Mouse (Mus musculus) ES-Bruce4 (cell line): ENCODE data around the gene Olfr130. TPM values are rescaled to one million over a fixed set of nuclear protein-coding genes. Genes with fewer than 3 reads are reported as not detected.
A peak's percentile ranks its signal among the peaks of the same experiment; 100 is the strongest.

Experiments
- H3K27ac ChIP-seq: 2 replicates; pipeline ENCODE4 v1.5.1; 2012; ENCODE audit warnings: low read length, inconsistent platforms; ENCODE audit not compliant: insufficient read depth
- H3K27me3 ChIP-seq: 2 replicates; pipeline ENCODE4 v1.6.1; 2012; ENCODE audit warnings: mild to moderate bottlenecking, low read length, inconsistent platforms; ENCODE audit not compliant: control insufficient read depth, poor library complexity, insufficient read depth, severe bottlenecking
- H3K36me3 ChIP-seq: 2 replicates; pipeline ENCODE4 v1.6.1; 2012; ENCODE audit warnings: inconsistent platforms, mild to moderate bottlenecking, low read length, moderate library complexity; ENCODE audit not compliant: control insufficient read depth, poor library complexity, insufficient read depth, severe bottlenecking
- H3K4me1 ChIP-seq: one replicate; pipeline ENCODE4 v1.8.1; 2011; ENCODE audit warnings: low read length; ENCODE audit not compliant: control insufficient read depth, insufficient read depth
- H3K4me3 ChIP-seq: 2 replicates; pipeline ENCODE4 v1.5.1; 2011; ENCODE audit warnings: low read depth, mild to moderate bottlenecking, low read length
- H3K9ac ChIP-seq: 2 replicates; pipeline ENCODE4 v1.6.1; 2012; ENCODE audit warnings: low read depth, mild to moderate bottlenecking, inconsistent platforms; ENCODE audit not compliant: poor library complexity, severe bottlenecking
- H3K9me3 ChIP-seq: replicated peaks from 2 replicates; pipeline ENCODE4 v1.6.1; 2012; ENCODE audit warnings: mild to moderate bottlenecking, low read length, inconsistent platforms; ENCODE audit not compliant: control insufficient read depth, poor library complexity, insufficient read depth, severe bottlenecking
- CTCF ChIP-seq: IDR thresholded peaks from one replicate; pipeline ENCODE4 v1.8.1; 2011; ENCODE audit warnings: low read depth, low read length
- EP300 ChIP-seq: IDR thresholded peaks from 2 replicates; pipeline ENCODE4 v1.6.1; 2011; ENCODE audit warnings: low read depth, low read length; ENCODE audit not compliant: insufficient read depth
- POLR2A ChIP-seq: IDR thresholded peaks from one replicate; pipeline ENCODE4 v1.8.1; 2011; ENCODE audit warnings: low read length; ENCODE audit not compliant: insufficient read depth
- polyA plus RNA-seq: library from polyadenylated mRNA; stranded (reverse); fragments of >200 nt; gene quantifications from 2 replicates; pipeline ENCODE4 v1.2.4, GENCODE M21; 2011; ENCODE audit warnings: low read depth; ENCODE audit not compliant: missing spikeins, insufficient read depth, insufficient read length

Olfr130 gene
- polyA plus RNA-seq, result not detected in 2 replicates

DNA sequence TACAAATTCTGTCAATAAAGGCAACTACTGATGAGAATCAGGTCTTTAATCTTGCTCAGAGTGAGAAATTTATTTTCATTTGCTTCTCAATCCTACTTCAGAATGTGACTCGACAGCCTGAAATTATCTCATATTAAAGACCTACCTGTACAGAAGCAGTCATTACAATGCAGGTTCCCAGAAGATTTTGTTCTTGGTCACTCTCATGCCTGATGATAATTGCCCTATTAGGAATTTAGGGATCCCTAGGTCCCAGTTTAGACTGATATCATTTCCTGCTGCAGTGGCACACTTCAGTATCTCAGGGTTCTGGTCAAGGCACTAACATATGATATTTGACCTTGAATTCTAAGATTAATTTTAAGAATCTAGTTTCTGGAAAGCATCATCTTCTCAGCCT is at the start of gene Olfr130:
Olfr130 (plus strand) TSS at position 301 of the 400 bp plus-strand sequence.
- no peak within 1 kb of the TSS for H3K9ac ChIP-seq
- H3K36me3 ChIP-seq, result no peaks in the 10 kb centered on the region
- H3K4me3 ChIP-seq, result no peak within 1 kb of the TSS
- TF ChIP-seq POLR2A (no peak), CTCF (no peak), EP300 (no peak)
- no peak within 1 kb of the TSS for H3K27ac ChIP-seq
- no peaks in the 10 kb centered on the region for H3K27me3 ChIP-seq
- H3K9me3 ChIP-seq, result no peaks in the 10 kb centered on the region
- no peaks in the 10 kb centered on the region for H3K4me1 ChIP-seq

DNA sequence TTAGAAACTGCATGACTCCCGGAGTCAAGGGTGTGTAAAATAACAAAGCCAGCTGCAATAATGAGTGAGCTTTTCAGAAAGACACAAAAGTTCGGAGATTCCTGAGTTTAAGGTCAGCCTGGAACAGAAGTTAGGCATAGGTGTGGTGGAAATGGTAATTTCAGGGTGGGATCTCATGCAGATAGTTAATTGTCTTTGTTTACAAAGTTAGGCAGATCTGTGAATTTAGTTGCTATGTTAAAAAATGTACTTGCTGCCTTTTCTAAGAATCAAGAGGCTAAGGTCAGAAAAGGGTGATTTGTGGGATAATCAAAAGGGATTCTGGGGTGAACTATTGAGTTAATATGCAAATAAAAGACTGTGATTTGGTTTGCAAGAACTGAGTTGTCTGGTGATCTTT is 47.4 kb upstream of the Olfr130 start:
- H3K4me3 ChIP-seq, result no peak overlapping the region
- peaks cover 7% of the 10 kb centered on the region for H3K36me3 ChIP-seq
- no peak for TF ChIP-seq POLR2A
- TF ChIP-seq CTCF, result no peak
- no peak for TF ChIP-seq EP300
- peak overlapping the region; percentile 4; the same call in 1 of the 2 replicates for H3K27ac ChIP-seq
- no peaks in the 10 kb centered on the region for H3K4me1 ChIP-seq
- no peaks in the 10 kb centered on the region for H3K9me3 ChIP-seq
- no peaks in the 10 kb centered on the region for H3K27me3 ChIP-seq
- no peak overlapping the region for H3K9ac ChIP-seq

DNA sequence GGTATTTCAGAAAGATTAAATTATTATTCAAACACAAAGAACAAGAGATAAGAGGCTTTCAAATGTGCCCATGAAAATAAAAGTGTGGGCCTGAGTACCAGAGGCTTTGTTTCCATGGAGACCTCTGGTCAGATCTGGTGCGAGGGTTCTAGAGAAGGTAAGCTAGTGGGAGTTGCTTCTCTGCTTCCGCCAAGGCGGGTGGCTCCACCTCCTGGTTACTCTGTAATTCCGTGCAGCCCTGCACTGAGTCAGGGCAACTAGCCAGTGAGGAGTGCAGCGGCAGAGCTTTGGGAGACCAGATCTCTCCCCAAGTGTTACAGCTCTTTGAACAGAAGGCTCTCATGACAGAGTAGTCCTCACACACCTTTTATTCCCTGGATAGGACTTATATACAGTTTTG is 37.4 kb upstream of the Olfr130 start:
- H3K27me3 ChIP-seq, result no peaks in the 10 kb centered on the region
- H3K9me3 ChIP-seq, result no peaks in the 10 kb centered on the region
- H3K9ac ChIP-seq, result no peak overlapping the region
- H3K36me3 ChIP-seq, result no peaks in the 10 kb centered on the region
- H3K27ac ChIP-seq, result no peak overlapping the region
- no peaks in the 10 kb centered on the region for H3K4me1 ChIP-seq
- no peak overlapping the region for H3K4me3 ChIP-seq
- TF ChIP-seq CTCF, result peak; percentile 66
- TF ChIP-seq EP300, result no peak

DNA sequence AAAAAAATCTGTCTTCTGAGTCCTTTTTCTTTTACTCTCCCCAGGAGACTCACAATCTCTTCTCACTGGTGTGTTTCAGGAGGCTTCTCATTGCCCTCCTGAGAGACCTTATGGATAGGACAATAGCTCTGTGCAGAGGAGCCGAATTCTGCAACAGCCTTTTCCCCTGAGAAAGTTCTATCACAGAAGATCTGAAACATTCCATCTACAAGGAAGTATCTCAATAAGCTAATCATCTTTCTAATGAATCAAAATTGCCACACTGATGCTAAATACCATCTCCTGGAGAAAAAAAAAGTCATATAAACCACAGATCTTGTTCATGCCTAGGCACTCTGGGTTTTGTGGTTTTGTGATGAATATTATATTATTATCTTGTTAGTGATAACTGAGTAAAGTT is 3.7 kb upstream of the Olfr130 start, which contains the start of gene Olfr129:
Olfr129 (minus strand) TSS at position 101 of the 400 bp plus-strand sequence.
- H3K27me3 ChIP-seq, result no peaks in the 10 kb centered on the region
- no peak within 1 kb of the TSS for H3K27ac ChIP-seq
- no peak within 1 kb of the TSS for H3K4me3 ChIP-seq
- H3K9ac ChIP-seq, result no peak within 1 kb of the TSS
- no peaks in the 10 kb centered on the region for H3K4me1 ChIP-seq
- H3K36me3 ChIP-seq, result no peaks in the 10 kb centered on the region
- TF ChIP-seq CTCF (no peak), EP300 (no peak), POLR2A (no peak)
- H3K9me3 ChIP-seq, result no peaks in the 10 kb centered on the region

DNA sequence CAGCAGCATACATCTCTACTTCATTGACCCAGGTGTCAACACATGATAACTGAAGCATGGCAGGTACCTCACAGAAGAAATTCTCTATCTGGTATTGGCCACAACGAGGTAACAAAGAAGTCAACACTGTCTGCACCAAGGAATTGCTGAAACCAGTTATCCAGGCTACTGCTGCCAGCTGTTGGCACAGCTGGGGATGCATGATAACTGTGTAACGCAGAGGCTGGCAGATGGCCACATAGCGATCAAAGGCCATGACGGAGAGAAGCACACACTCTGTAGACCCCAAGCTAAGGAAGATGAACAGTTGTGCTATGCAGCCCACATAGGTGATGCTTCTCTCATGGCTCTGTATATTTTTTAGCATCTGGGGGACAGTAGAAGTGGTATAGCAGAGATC is 18.6 kb downstream of the Olfr130 start:
- no peaks in the 10 kb centered on the region for H3K27me3 ChIP-seq
- no peaks in the 10 kb centered on the region for H3K36me3 ChIP-seq
- TF ChIP-seq CTCF, result no peak
- no peak for TF ChIP-seq EP300
- TF ChIP-seq POLR2A, result no peak
- no peak overlapping the region for H3K9ac ChIP-seq
- no peaks in the 10 kb centered on the region for H3K9me3 ChIP-seq
- no peaks in the 10 kb centered on the region for H3K4me1 ChIP-seq
- no peak overlapping the region for H3K4me3 ChIP-seq
- H3K27ac ChIP-seq, result no peak overlapping the region

DNA sequence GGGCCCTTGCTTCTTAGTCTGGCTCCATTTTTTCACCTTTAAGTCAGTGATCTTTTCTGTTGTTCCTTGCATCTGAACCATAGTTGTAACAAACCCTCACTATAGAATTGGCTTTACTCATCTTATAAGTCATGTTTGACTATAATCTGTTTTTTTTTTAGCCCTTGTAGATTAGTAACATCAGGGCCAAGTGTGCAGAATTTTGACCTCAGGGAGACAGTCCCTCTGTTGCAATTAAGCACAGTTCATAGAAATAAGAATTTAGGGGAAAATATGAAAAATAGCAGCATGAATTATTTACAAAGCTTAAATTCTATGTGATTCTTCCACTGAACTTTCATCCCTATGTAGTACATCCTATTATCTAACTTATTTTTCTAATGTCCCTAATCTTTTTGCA is 24.9 kb downstream of the Olfr130 start, which contains the start of gene Olfr131:
Olfr131 (minus strand) TSS at position 101 of the 400 bp plus-strand sequence.
- TF ChIP-seq CTCF, result no peak
- no peak for TF ChIP-seq POLR2A
- TF ChIP-seq EP300, result no peak
- Histone ChIP-seq H3K27me3 (no peaks in the 10 kb centered on the region), H3K9me3 (no peaks in the 10 kb centered on the region), H3K4me3 (no peak within 1 kb of the TSS), H3K27ac (no peak within 1 kb of the TSS), H3K9ac (no peak within 1 kb of the TSS), H3K4me1 (no peaks in the 10 kb centered on the region), H3K36me3 (no peaks in the 10 kb centered on the region)

Other genes with a start within 250 kb of the Olfr130 start
- gene Olfr125, start 231.0 kb upstream of the Olfr130 start, polyA plus RNA-seq, result not detected in 2 replicates
- gene Olfr126, start 216.4 kb upstream of the Olfr130 start, polyA plus RNA-seq, result not detected in 2 replicates
- gene Olfr127, start 163.5 kb upstream of the Olfr130 start, polyA plus RNA-seq, result 0.46 and 0.50 TPM in 2 replicates
- gene Olfr128, start 143.4 kb upstream of the Olfr130 start, polyA plus RNA-seq, result not detected in 2 replicates
- not detected in 2 replicates for gene Olfr761, start 110.8 kb upstream of the Olfr130 start, polyA plus RNA-seq
- gene Olfr129, start 3.8 kb upstream of the Olfr130 start, polyA plus RNA-seq, result not detected in 2 replicates
- gene Olfr131, start 24.8 kb downstream of the Olfr130 start, polyA plus RNA-seq, result not detected in 2 replicates
- not detected in 2 replicates for gene Olfr132, start 70.6 kb downstream of the Olfr130 start, polyA plus RNA-seq
- gene Olfr133, start 81.4 kb downstream of the Olfr130 start, polyA plus RNA-seq, result not detected in 2 replicates
- gene Olfr134, start 107.5 kb downstream of the Olfr130 start, polyA plus RNA-seq, result not detected in 2 replicates
- gene Olfr135, start 140.4 kb downstream of the Olfr130 start, polyA plus RNA-seq, result not detected in 2 replicates
- gene Olfr138, start 197.1 kb downstream of the Olfr130 start, polyA plus RNA-seq, result not detected in 2 replicates
- gene Olfr137, start 243.6 kb downstream of the Olfr130 start, polyA plus RNA-seq, result not detected in 2 replicates